Mouse (Mus musculus) heart, embryonic 13.5 days (tissue): ENCODE data around the gene Psmd1. TPM values are rescaled to one million over a fixed set of nuclear protein-coding genes. Genes with fewer than 3 reads are reported as not detected.

Source experiments
- ATAC-seq: fragments of 200-750 bp; cut with Nextera tagmentation; 2 replicates; pipeline ENCODE4 v1.8.0; 2017; ENCODE audit warnings: moderate TSS enrichment; ENCODE audit not compliant: insufficient number of reproducible peaks, low FRiP score, low TSS enrichment; ENCODE audit errors: extremely low read depth
- H3K27ac ChIP-seq: fragments of 300-500 bp; sonication (generic); replicated peaks from 2 replicates; pipeline ENCODE4 v1.5.1; 2015; ENCODE audit warnings: moderate library complexity, mild to moderate bottlenecking, inconsistent platforms
- H3K27me3 ChIP-seq: fragments of 300-500 bp; sonication (generic); replicated peaks from 2 replicates; pipeline ENCODE4 v1.6.1; 2015; ENCODE audit warnings: mild to moderate bottlenecking, inconsistent platforms
- H3K36me3 ChIP-seq: fragments of 300-500 bp; sonication (generic); 2 replicates; pipeline ENCODE4 v1.6.1; 2015; ENCODE audit warnings: mild to moderate bottlenecking, inconsistent platforms
- H3K4me1 ChIP-seq: fragments of 300-500 bp; sonication (generic); 2 replicates; pipeline ENCODE4 v1.6.1; 2015; ENCODE audit warnings: inconsistent platforms
- H3K4me2 ChIP-seq: fragments of 300-500 bp; sonication (generic); 2 replicates; pipeline ENCODE4 v1.6.1; 2015; ENCODE audit warnings: inconsistent platforms, mild to moderate bottlenecking, moderate library complexity
- H3K4me3 ChIP-seq: fragments of 300-500 bp; sonication (generic); 2 replicates; pipeline ENCODE4 v1.5.1; 2015; ENCODE audit warnings: moderate library complexity, mild to moderate bottlenecking, inconsistent platforms
- H3K9ac ChIP-seq: fragments of 300-500 bp; sonication (generic); 2 replicates; pipeline ENCODE4 v1.6.1; 2015; ENCODE audit warnings: inconsistent platforms, mild to moderate bottlenecking, moderate library complexity
- H3K9me3 ChIP-seq: fragments of 300-500 bp; sonication (generic); 2 replicates; pipeline ENCODE4 v1.6.1; 2016; ENCODE audit warnings: inconsistent platforms
- WGBS: fragments of 180-500 bp; shearing (Covaris S2); methylation state at CpG from one replicate; pipeline ENCODE4 v1.1.7; 2015; ENCODE audit warnings: mixed read lengths; 5-methylcytosine and 5-hydroxymethylcytosine counted together
- polyA plus RNA-seq: library from polyadenylated mRNA; unstranded; fragments of >200 nt; fragmentation: Nextera tagmentation; extraction: Ambion mirVana; gene quantifications from 2 replicates; pipeline ENCODE4 v1.2.1, GENCODE M21; 2015

Psmd1 gene
- polyA plus RNA-seq, 1 experiment from 2014 or later: 126 TPM

- Histone ChIP-seq H3K27me3 (no peaks in the 10 kb centered on the region), H3K4me3 (no peak overlapping the region), H3K27ac (no peak overlapping the region), H3K4me2 (no peak overlapping the region), H3K4me1 (0 out of 2 replicates have a peak, but pooled peaks cover 11% of the 10 kb centered on the region), H3K36me3 (peaks cover 7% of the 10 kb centered on the region; the same call in 1 of the 2 replicates), H3K9ac (no peak overlapping the region), H3K9me3 (no peaks in the 10 kb centered on the region)
- ATAC-seq: no peak
- WGBS: 81% methylated on average over 5 of the region's 5 CpGs
These were observed 82.1 kb downstream of the Psmd1 start for GRCm38 (mm10) chr1:86146293-86146692.

DNA sequence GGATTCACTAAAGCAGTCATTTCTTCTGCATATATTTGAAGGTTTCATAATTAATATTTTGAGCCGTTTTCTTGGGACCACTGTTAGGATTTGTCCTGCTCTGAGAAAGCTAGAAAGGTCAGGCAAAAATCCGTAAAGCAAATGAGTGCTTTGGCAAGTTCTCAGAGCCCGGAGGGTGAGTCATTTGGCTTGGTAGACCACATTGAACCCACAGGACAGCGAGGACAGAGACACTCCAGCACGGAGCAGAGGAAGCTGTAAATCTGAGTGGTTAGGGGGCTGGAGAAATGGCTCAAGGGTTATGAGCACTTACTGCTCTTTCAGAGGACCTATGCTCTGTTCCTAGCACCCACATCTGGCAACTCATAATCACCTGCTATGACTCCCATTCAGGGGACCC lies 83.4 kb downstream of the Psmd1 start:
- Histone ChIP-seq H3K9ac (no peak overlapping the region), H3K4me2 (no peak overlapping the region), H3K4me1 (0 out of 2 replicates have a peak, but pooled peaks cover 7% of the 10 kb centered on the region), H3K9me3 (no peaks in the 10 kb centered on the region), H3K27ac (no peak overlapping the region), H3K27me3 (no peaks in the 10 kb centered on the region), H3K36me3 (0 out of 2 replicates have a peak, but pooled peaks cover 2% of the 10 kb centered on the region), H3K4me3 (no peak overlapping the region)
- 66% methylated on average over 5 of the region's 5 CpGs for WGBS
- no peak for ATAC-seq

GRCm38 (mm10) chr1:86148161-86148560 lies 84.0 kb downstream of the Psmd1 start:
- no peak for ATAC-seq
- H3K9me3 ChIP-seq: no peaks in the 10 kb centered on the region
- no peaks in the 10 kb centered on the region for H3K27me3 ChIP-seq
- H3K9ac ChIP-seq: no peak overlapping the region
- WGBS: 65% methylated on average over 9 of the region's 9 CpGs
- no peak overlapping the region for H3K27ac ChIP-seq
- no peak overlapping the region for H3K4me3 ChIP-seq
- H3K4me1 ChIP-seq: 0 out of 2 replicates have a peak, but pooled peaks cover 7% of the 10 kb centered on the region
- no peaks in the 10 kb centered on the region for H3K36me3 ChIP-seq
- no peak overlapping the region for H3K4me2 ChIP-seq

DNA sequence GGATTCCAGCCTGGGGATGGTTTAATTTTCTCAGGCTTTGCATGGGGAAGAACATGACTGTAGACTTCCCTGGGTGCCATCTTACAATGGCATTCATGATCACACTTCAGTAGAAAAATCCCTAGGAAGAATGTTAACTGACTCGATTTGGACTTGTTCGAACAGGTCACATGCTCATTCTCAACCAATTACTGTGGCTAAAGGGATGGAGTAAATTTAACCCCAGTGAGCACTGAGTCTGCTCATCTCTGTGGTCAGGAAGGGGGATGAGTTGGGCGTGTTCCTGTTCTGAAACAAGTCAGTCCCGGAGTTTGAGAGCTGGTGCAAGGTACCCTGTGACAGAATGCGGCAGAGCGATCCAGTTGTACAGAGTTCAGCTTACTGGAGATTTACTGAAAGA lies 86.7 kb downstream of the Psmd1 start:
- WGBS: 67% methylated on average over 6 of the region's 6 CpGs
- no peak for ATAC-seq
- no peak overlapping the region for H3K4me3 ChIP-seq

GRCm38 (mm10) chr1:86151376-86151775 lies 87.2 kb downstream of the Psmd1 start:
- Histone ChIP-seq H3K27ac (no peak overlapping the region), H3K4me2 (no peak overlapping the region), H3K9me3 (no peaks in the 10 kb centered on the region), H3K36me3 (no peaks in the 10 kb centered on the region), H3K9ac (no peak overlapping the region), H3K4me3 (no peak overlapping the region), H3K4me1 (peaks cover 18% of the 10 kb centered on the region), H3K27me3 (no peaks in the 10 kb centered on the region)
- no peak for ATAC-seq
- 51% methylated on average over 7 of the region's 7 CpGs for WGBS

More for the DNA sequence above, 86.7 kb downstream of the Psmd1 start:
- Histone ChIP-seq H3K27me3 (no peaks in the 10 kb centered on the region), H3K4me1 (peaks cover 18% of the 10 kb centered on the region), H3K36me3 (no peaks in the 10 kb centered on the region), H3K27ac (no peak overlapping the region), H3K9ac (no peak overlapping the region), H3K9me3 (no peaks in the 10 kb centered on the region), H3K4me2 (no peak overlapping the region)

GRCm38 (mm10) chr1:86152618-86153017 lies 88.4 kb downstream of the Psmd1 start:
- Histone ChIP-seq H3K4me1 (peaks cover 18% of the 10 kb centered on the region), H3K27me3 (no peaks in the 10 kb centered on the region), H3K36me3 (no peaks in the 10 kb centered on the region), H3K4me2 (no peak overlapping the region), H3K4me3 (no peak overlapping the region), H3K9ac (no peak overlapping the region), H3K27ac (no peak overlapping the region), H3K9me3 (no peaks in the 10 kb centered on the region)
- 85% methylated on average over 1 of the region's 1 CpGs for WGBS
- ATAC-seq: no peak

DNA sequence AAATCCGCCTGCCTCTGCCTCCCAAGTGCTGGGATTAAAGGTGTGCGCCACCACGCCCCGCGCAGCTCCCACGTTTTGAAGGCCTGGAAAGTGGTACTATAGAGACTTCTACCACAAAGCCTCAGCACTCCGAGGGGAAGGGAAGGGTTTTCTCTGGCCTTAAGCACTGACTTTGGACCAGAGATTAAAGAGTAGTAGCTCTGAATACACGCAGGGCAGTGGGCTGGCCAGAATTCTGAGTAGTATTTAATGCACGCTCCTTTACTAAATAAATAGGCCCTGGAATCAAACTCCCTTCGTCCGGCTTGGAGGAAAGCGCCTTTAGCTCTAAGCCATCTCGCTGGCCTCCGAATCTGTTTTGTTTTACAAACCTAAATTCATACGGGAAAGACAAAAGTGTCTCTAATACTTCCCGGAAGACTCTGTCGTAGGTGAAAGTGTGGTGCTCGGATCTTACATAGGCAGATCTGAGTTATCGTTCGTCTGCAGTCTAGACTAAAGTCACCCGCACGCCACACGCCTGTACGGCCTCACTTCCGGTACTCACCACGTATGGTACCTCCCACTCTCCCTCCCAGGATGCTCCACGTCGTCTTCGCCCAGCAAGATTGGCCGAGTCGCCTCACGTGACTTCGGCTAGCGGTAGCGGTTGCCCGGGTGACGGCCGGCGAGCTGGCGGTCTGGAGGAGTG lies 90.1 kb downstream of the Psmd1 start, which contains the start of gene Armc9:
Gene Armc9, plus strand, starts transcription at position 648 of the 691 bp plus-strand sequence.
- no peaks in the 10 kb centered on the region for H3K9me3 ChIP-seq
- H3K4me3 ChIP-seq: peak within 1 kb of the TSS; percentile 92
- peak; percentile 99 for ATAC-seq
- peak within 1 kb of the TSS; percentile 87 for H3K4me2 ChIP-seq
- WGBS: 4% methylated on average over 40 of the region's 40 CpGs
- peak within 1 kb of the TSS; percentile 86 for H3K27ac ChIP-seq
- H3K36me3 ChIP-seq: peaks cover 11% of the 10 kb centered on the region; the same call in 1 of the 2 replicates
- H3K9ac ChIP-seq: peak within 1 kb of the TSS; percentile 89
- no peaks in the 10 kb centered on the region for H3K27me3 ChIP-seq
- peaks cover 18% of the 10 kb centered on the region for H3K4me1 ChIP-seq

DNA sequence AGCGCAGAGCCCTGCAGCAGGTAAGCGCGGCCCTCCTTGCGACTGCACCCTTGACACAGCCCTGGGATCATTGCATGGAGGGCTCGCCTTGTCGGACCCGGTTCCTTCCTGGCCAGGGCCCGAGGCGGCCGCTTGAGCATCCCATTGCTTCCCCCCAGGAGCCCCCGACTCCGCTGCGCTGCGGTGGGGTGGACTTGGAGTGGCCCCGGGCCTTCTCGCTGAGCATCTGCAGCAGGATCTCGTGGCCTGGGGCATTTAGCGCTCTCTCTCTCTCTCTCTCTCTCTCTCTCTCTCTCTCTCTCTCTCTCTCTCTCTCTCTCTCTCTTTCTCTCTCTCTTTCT lies 90.6 kb downstream of the Psmd1 start:
- Histone ChIP-seq H3K4me1 (peaks cover 18% of the 10 kb centered on the region), H3K9ac (peak overlapping the region; percentile 89), H3K27ac (no peak overlapping the region; the same call in 1 of the 2 replicates), H3K4me3 (peak overlapping the region; percentile 92), H3K9me3 (no peaks in the 10 kb centered on the region), H3K27me3 (no peaks in the 10 kb centered on the region), H3K36me3 (peaks cover 15% of the 10 kb centered on the region; the same call in 1 of the 2 replicates), H3K4me2 (peak overlapping the region; percentile 87)
- under 1% methylated on average over 18 of the region's 18 CpGs for WGBS
- no peak for ATAC-seq

DNA sequence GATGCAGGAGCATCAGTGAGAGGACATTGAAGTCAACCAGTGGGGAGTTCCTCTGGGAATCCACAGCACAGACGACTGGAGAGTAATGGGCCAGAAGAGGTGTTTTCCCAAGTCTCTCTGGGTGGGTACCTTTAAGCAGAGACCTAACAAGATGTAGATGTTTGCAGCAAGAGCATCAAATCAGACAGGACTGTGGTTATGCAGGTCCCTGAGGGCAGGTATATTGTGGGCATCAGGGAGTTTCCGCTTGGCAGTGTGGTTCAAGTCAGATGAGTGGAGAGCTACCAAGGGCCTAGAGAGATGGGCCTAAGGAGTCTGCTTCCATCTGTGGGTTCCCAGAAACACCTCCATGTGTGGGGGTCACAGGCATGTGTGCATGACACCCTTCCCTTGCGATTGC lies 91.9 kb downstream of the Psmd1 start:
- Histone ChIP-seq H3K9ac (no peak overlapping the region), H3K36me3 (peaks cover 28% of the 10 kb centered on the region), H3K27ac (no peak overlapping the region), H3K4me1 (peaks cover 14% of the 10 kb centered on the region), H3K4me2 (no peak overlapping the region), H3K27me3 (no peaks in the 10 kb centered on the region), H3K9me3 (no peaks in the 10 kb centered on the region), H3K4me3 (no peak overlapping the region)
- no peak for ATAC-seq
- WGBS: 75% methylated on average over 3 of the region's 3 CpGs

DNA sequence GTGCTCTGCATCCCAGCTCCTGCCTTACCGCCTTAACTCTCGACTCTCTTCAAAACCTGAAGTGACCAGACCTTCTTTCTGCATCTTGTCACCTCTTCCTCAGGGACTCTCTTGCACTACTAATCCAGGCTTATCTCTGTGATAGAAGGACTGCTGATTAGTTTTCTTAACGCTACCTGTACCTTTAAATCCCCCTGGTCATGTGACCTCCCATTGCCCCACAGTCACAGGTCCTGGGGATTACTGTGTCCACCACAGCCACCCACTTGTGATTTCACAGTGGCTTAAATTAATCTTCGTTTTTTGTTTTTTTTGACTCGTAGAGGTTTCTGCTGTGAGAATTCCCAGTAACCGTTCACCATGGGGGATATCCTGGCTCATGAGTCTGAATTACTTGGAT lies 92.4 kb downstream of the Psmd1 start:
- Histone ChIP-seq H3K9ac (no peak overlapping the region), H3K36me3 (peaks cover 33% of the 10 kb centered on the region), H3K4me3 (no peak overlapping the region), H3K27me3 (no peaks in the 10 kb centered on the region), H3K4me1 (peaks cover 15% of the 10 kb centered on the region), H3K27ac (no peak overlapping the region), H3K9me3 (no peaks in the 10 kb centered on the region), H3K4me2 (no peak overlapping the region)
- ATAC-seq: no peak
- 69% methylated on average over 6 of the region's 6 CpGs for WGBS

GRCm38 (mm10) chr1:86160059-86160458 lies 95.9 kb downstream of the Psmd1 start:
- Histone ChIP-seq H3K4me1 (peaks cover 9% of the 10 kb centered on the region), H3K27me3 (no peaks in the 10 kb centered on the region), H3K36me3 (peaks cover 65% of the 10 kb centered on the region), H3K4me2 (no peak overlapping the region), H3K9ac (no peak overlapping the region), H3K9me3 (no peaks in the 10 kb centered on the region), H3K4me3 (no peak overlapping the region), H3K27ac (no peak overlapping the region)
- ATAC-seq: no peak
- 90% methylated on average over 6 of the region's 6 CpGs for WGBS

DNA sequence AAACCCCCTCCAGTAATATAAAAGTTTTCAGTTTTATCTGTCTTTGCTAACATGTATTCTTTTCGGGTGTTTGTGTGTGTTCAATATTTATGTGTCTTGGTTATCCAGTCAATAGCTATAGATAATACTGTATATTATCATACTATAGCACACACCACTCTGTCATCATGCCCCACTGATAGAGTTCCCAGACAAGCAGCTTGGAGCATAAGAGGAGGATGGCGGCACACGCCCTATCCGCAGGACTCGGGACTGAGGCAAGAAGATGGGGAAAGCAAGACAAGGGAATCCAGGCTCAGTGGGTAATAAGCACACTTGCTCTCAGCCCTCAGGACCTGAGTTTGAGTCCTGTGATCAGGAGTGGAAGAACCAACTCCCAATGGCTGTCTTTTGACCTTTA lies 96.3 kb downstream of the Psmd1 start:
- Histone ChIP-seq H3K27ac (no peak overlapping the region), H3K4me3 (no peak overlapping the region), H3K4me1 (peaks cover 5% of the 10 kb centered on the region), H3K27me3 (no peaks in the 10 kb centered on the region), H3K4me2 (no peak overlapping the region), H3K9ac (no peak overlapping the region), H3K36me3 (peaks cover 69% of the 10 kb centered on the region), H3K9me3 (no peaks in the 10 kb centered on the region)
- 80% methylated on average over 5 of the region's 5 CpGs for WGBS
- no peak for ATAC-seq
